Mouse (Mus musculus): ENCODE data around the gene Glmp. TPM values are rescaled to one million over a fixed set of nuclear protein-coding genes. Genes with fewer than 3 reads are reported as not detected.
A peak's percentile ranks its signal among the peaks of the same experiment; 100 is the strongest.

Gene Glmp
- total and polyA plus RNA-seq, 2 experiments = 17.8 to 154 TPM

- Histone ChIP-seq H3K79me2 (ENCODE audit: control insufficient read depth, insufficient read depth, low read length) (peaks cover 8% of the 10 kb centered on the region), H3K27ac (replicated peaks; ENCODE audit: insufficient read depth, low read depth, low read length) (peak overlapping the region; percentile 68), H3K9ac (ENCODE audit: low read depth, low read length) (peak overlapping the region; percentile 85), H3K27me3 (ENCODE audit: control insufficient read depth, insufficient read depth, low read length) (no peaks in the 10 kb centered on the region), H3K36me3 (ENCODE audit: control insufficient read depth, insufficient read depth, low read length) (peaks cover 29% of the 10 kb centered on the region), H3K4me3 (ENCODE audit: insufficient read depth, low read depth, low read length) (peak overlapping the region; percentile 86), H3K4me1 (ENCODE audit: control insufficient read depth, insufficient read depth, low read length) (peaks cover 2% of the 10 kb centered on the region; the same call in 1 of the 2 replicates)
- peak; percentile 44 for DNase-seq (ENCODE audit: extremely low read depth, low read depth, low spot score)
- under 1% methylated on average over 30 of the region's 30 CpGs for WGBS
- TF ChIP-seq CTCF (IDR thresholded peaks at IDR 0.05; ENCODE audit: low read depth, low read length) (no peak), POLR2A (IDR thresholded peaks at IDR 0.05; ENCODE audit: extremely low read depth, insufficient read depth, low read length) (no peak)
Observed at GRCm38 (mm10) chr3:88297321-88297851, 27.4 kb upstream of the Glmp start.

GRCm38 (mm10) chr3:88299172-88299571 lies 25.7 kb upstream of the Glmp start:
- WGBS = 47% methylated on average over 1 of the region's 1 CpGs

DNA sequence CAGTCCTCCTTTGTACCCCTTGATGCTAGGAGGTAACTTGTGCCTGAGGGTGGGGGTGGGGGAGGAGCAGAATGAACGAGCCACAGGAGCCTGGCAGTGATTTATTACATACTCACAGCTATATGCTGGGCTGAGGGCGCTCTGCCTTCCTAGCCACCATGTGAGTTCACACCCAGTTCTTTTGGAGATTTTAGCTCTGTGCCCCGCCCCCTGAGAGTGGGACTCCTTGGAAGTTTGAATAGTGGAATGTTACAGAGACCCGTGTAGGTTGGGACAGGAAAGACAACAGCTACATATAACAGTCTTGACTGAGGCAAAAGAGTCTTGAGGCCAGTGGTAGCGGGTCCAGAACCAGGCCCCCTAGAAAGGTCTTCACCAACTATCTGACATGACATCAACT lies 4.1 kb downstream of the Glmp start:
- Histone ChIP-seq H3K27me3 (ENCODE audit: control insufficient read depth, insufficient read depth, low read length) (no peaks in the 10 kb centered on the region), H3K9ac (ENCODE audit: low read depth, low read length) (no peak overlapping the region), H3K4me3 (ENCODE audit: insufficient read depth, low read depth, low read length) (no peak overlapping the region), H3K27ac (replicated peaks; ENCODE audit: insufficient read depth, low read depth, low read length) (no peak overlapping the region), H3K79me2 (ENCODE audit: control insufficient read depth, insufficient read depth, low read length) (peaks cover 13% of the 10 kb centered on the region; the same call in 1 of the 2 replicates), H3K4me1 (ENCODE audit: control insufficient read depth, insufficient read depth, low read length) (peaks cover 8% of the 10 kb centered on the region), H3K36me3 (ENCODE audit: control insufficient read depth, insufficient read depth, low read length) (0 out of 2 replicates have a peak, but pooled peaks cover 2% of the 10 kb centered on the region)
- no peak for DNase-seq (ENCODE audit: extremely low read depth, low read depth, low spot score)
- TF ChIP-seq POLR2A (IDR thresholded peaks at IDR 0.05; ENCODE audit: extremely low read depth, insufficient read depth, low read length) (no peak), CTCF (IDR thresholded peaks at IDR 0.05; ENCODE audit: low read depth, low read length) (no peak)
- WGBS = 85% methylated on average over 5 of the region's 5 CpGs

More at GRCm38 (mm10) chr3:88299172-88299571, 25.7 kb upstream of the Glmp start:
- no peaks in the 10 kb centered on the region for H3K27me3 ChIP-seq (ENCODE audit: control insufficient read depth, insufficient read depth, low read length)
- H3K4me3 ChIP-seq (ENCODE audit: insufficient read depth, low read depth, low read length) = no peak overlapping the region
- H3K4me1 ChIP-seq (ENCODE audit: control insufficient read depth, insufficient read depth, low read length) = peaks cover 2% of the 10 kb centered on the region; the same call in 1 of the 2 replicates
- no peak for TF ChIP-seq CTCF (IDR thresholded peaks at IDR 0.05; ENCODE audit: low read depth, low read length)
- no peak for TF ChIP-seq POLR2A (IDR thresholded peaks at IDR 0.05; ENCODE audit: extremely low read depth, insufficient read depth, low read length)
- H3K27ac ChIP-seq (replicated peaks; ENCODE audit: insufficient read depth, low read depth, low read length) = no peak overlapping the region
- H3K79me2 ChIP-seq (ENCODE audit: control insufficient read depth, insufficient read depth, low read length) = peaks cover 8% of the 10 kb centered on the region
- no peak for DNase-seq (ENCODE audit: extremely low read depth, low read depth, low spot score)
- no peak overlapping the region for H3K9ac ChIP-seq (ENCODE audit: low read depth, low read length)
- peaks cover 45% of the 10 kb centered on the region for H3K36me3 ChIP-seq (ENCODE audit: control insufficient read depth, insufficient read depth, low read length)

- H3K36me3 ChIP-seq (ENCODE audit: control insufficient read depth, insufficient read depth, low read length) = 0 out of 2 replicates have a peak, but pooled peaks cover 2% of the 10 kb centered on the region
- DNase-seq (ENCODE audit: extremely low read depth, low read depth, low spot score) = peak; percentile 39
- H3K4me3 ChIP-seq (ENCODE audit: insufficient read depth, low read depth, low read length) = no peak overlapping the region
- H3K79me2 ChIP-seq (ENCODE audit: control insufficient read depth, insufficient read depth, low read length) = 0 out of 2 replicates have a peak, but pooled peaks cover 2% of the 10 kb centered on the region
- TF ChIP-seq CTCF (IDR thresholded peaks at IDR 0.05; ENCODE audit: low read depth, low read length) (peak; percentile 78), POLR2A (IDR thresholded peaks at IDR 0.05; ENCODE audit: extremely low read depth, insufficient read depth, low read length) (no peak)
- H3K4me1 ChIP-seq (ENCODE audit: control insufficient read depth, insufficient read depth, low read length) = peaks cover 3% of the 10 kb centered on the region; the same call in 1 of the 2 replicates
- no peak overlapping the region for H3K9ac ChIP-seq (ENCODE audit: low read depth, low read length)
- 16% methylated on average over 2 of the region's 2 CpGs for WGBS
- no peak overlapping the region for H3K27ac ChIP-seq (replicated peaks; ENCODE audit: insufficient read depth, low read depth, low read length)
- H3K27me3 ChIP-seq (ENCODE audit: control insufficient read depth, insufficient read depth, low read length) = no peaks in the 10 kb centered on the region
Observed at GRCm38 (mm10) chr3:88331282-88331681, 6.5 kb downstream of the Glmp start.

GRCm38 (mm10) chr3:88334029-88334658 lies 9.3 kb downstream of the Glmp start:
- H3K27me3 ChIP-seq (ENCODE audit: control insufficient read depth, insufficient read depth, low read length) = no peaks in the 10 kb centered on the region
- peaks cover 4% of the 10 kb centered on the region; the same call in 1 of the 2 replicates for H3K79me2 ChIP-seq (ENCODE audit: control insufficient read depth, insufficient read depth, low read length)
- H3K27ac ChIP-seq (replicated peaks; ENCODE audit: insufficient read depth, low read depth, low read length) = no peak overlapping the region
- 50% methylated on average over 12 of the region's 12 CpGs for WGBS
- H3K4me3 ChIP-seq (ENCODE audit: insufficient read depth, low read depth, low read length) = no peak overlapping the region
- H3K36me3 ChIP-seq (ENCODE audit: control insufficient read depth, insufficient read depth, low read length) = no peaks in the 10 kb centered on the region
- no peak for TF ChIP-seq CTCF (IDR thresholded peaks at IDR 0.05; ENCODE audit: low read depth, low read length)
- no peak for TF ChIP-seq POLR2A (IDR thresholded peaks at IDR 0.05; ENCODE audit: extremely low read depth, insufficient read depth, low read length)
- DNase-seq (ENCODE audit: extremely low read depth, low read depth, low spot score) = peak; percentile 28
- no peak overlapping the region for H3K9ac ChIP-seq (ENCODE audit: low read depth, low read length)
- H3K4me1 ChIP-seq (ENCODE audit: control insufficient read depth, insufficient read depth, low read length) = peaks cover 12% of the 10 kb centered on the region

All from liver, adult 2 months (tissue).